Mouse (Mus musculus) MEL (cell line): ENCODE measurements around the gene Btn2a2. TPM values are rescaled to one million over a fixed set of nuclear protein-coding genes. Genes with fewer than 3 reads are reported as not detected.
A peak's percentile ranks its signal among the peaks of the same experiment; 100 is the strongest.

Experiments
- DNase-seq: peaks from one replicate; pipeline ENCODE4 v3.0.0; 2011; ENCODE audit warnings: low read depth, low spot score
- H3K27ac ChIP-seq: 2 replicates; pipeline ENCODE4 v1.5.1; 2012; ENCODE audit warnings: low read depth, mild to moderate bottlenecking, control low read depth, low read length, moderate library complexity; ENCODE audit not compliant: control insufficient read depth
- H3K27me3 ChIP-seq, 2 experiments: fragments of 150-350 bp in 1 of 2; sonication (generic) in 1 of 2; 2 replicates each; pipeline ENCODE4 v1.6.1; 2012; ENCODE audit warnings: low read length in 2 of 2, mild to moderate bottlenecking in 2 of 2, improper control_type of control experiment in 1 of 2, moderate library complexity in 1 of 2; ENCODE audit not compliant: insufficient read depth in 2 of 2, control insufficient read depth in 1 of 2
- H3K36me3 ChIP-seq, 2 experiments: 2 replicates each; pipeline ENCODE4 v1.6.1; 2012 to 2014; ENCODE audit warnings: low read length in 2 of 2, improper control_type of control experiment in 1 of 2, inconsistent platforms in 1 of 2, mild to moderate bottlenecking in 1 of 2; ENCODE audit not compliant: insufficient read depth in 2 of 2, control insufficient read depth in 1 of 2
- H3K4me1 ChIP-seq, 2 experiments: fragments of 150-350 bp in 1 of 2; sonication (generic) in 1 of 2; 2 replicates each; pipeline ENCODE4 v1.6.1; 2012; ENCODE audit warnings: low read length in 2 of 2, improper control_type of control experiment in 1 of 2, mild to moderate bottlenecking in 1 of 2; ENCODE audit not compliant: insufficient read depth in 2 of 2, control insufficient read depth in 1 of 2
- H3K4me3 ChIP-seq, 2 experiments: fragments of 150-350 bp in 1 of 2; sonication (generic) in 1 of 2; 2 replicates each; pipeline ENCODE4 v1.5.1; 2012; ENCODE audit warnings: low read depth in 2 of 2, low read length in 2 of 2, mild to moderate bottlenecking in 2 of 2, moderate library complexity in 2 of 2, control low read depth in 1 of 2, improper control_type of control experiment in 1 of 2; ENCODE audit not compliant: control insufficient read depth in 1 of 2, insufficient read depth in 1 of 2
- H3K79me2 ChIP-seq: 2 replicates; pipeline ENCODE4 v1.6.1; 2012; ENCODE audit warnings: mild to moderate bottlenecking, low read length, moderate library complexity; ENCODE audit not compliant: control insufficient read depth, poor library complexity, insufficient read depth
- H3K9ac ChIP-seq: 2 replicates; pipeline ENCODE4 v1.6.1; 2012; ENCODE audit warnings: low read depth, mild to moderate bottlenecking, control low read depth, low read length, moderate library complexity; ENCODE audit not compliant: control insufficient read depth, poor library complexity, severe bottlenecking
- H3K9me3 ChIP-seq: fragments of 150-350 bp; sonication (generic); replicated peaks from 2 replicates; pipeline ENCODE4 v1.6.1; 2012; ENCODE audit warnings: mild to moderate bottlenecking, low read length, improper control_type of control experiment, moderate library complexity; ENCODE audit not compliant: insufficient read depth
- BHLHE40 ChIP-seq: IDR thresholded peaks from 2 replicates; pipeline ENCODE4 v1.6.1; 2012; ENCODE audit warnings: low read depth, mild to moderate bottlenecking, inconsistent platforms, low read length, improper control_type of control experiment, borderline replicate concordance
- CTCF ChIP-seq, 3 experiments: IDR thresholded peaks in 2 of 3; conservative IDR thresholded peaks in 1 of 3; 2 replicates each; pipeline ENCODE4 v1.5.1; 2011 to 2012; ENCODE audit warnings: low read length in 3 of 3, low read depth in 2 of 3, mild to moderate bottlenecking in 2 of 3, improper control_type of control experiment in 1 of 3, inconsistent platforms in 1 of 3, mixed read lengths in 1 of 3, moderate library complexity in 1 of 3; ENCODE audit not compliant: control insufficient read depth in 1 of 3, insufficient read depth in 1 of 3, poor library complexity in 1 of 3, severe bottlenecking in 1 of 3
- ELF1 ChIP-seq: IDR thresholded peaks from 2 replicates; pipeline ENCODE4 v1.6.1; 2014; ENCODE audit warnings: low read depth, mild to moderate bottlenecking, inconsistent platforms, low read length, improper control_type of control experiment, moderate library complexity
- GABPA ChIP-seq: IDR thresholded peaks from 2 replicates; pipeline ENCODE4 v1.6.1; 2012; ENCODE audit warnings: low read depth, mild to moderate bottlenecking, inconsistent platforms, low read length, improper control_type of control experiment, moderate library complexity
- MAFK ChIP-seq: IDR thresholded peaks from 2 replicates; pipeline ENCODE4 v1.6.1; 2011; ENCODE audit warnings: low read depth, mild to moderate bottlenecking, low read length, improper control_type of control experiment, borderline replicate concordance
- MEF2A ChIP-seq: IDR thresholded peaks from 2 replicates; pipeline ENCODE4 v1.6.1; 2014; ENCODE audit warnings: low read depth, mild to moderate bottlenecking, inconsistent platforms, low read length, improper control_type of control experiment; ENCODE audit not compliant: poor library complexity, insufficient replicate concordance, severe bottlenecking; ENCODE audit errors: extremely low read depth
- MXI1 ChIP-seq: IDR thresholded peaks from 2 replicates; pipeline ENCODE4 v1.6.1; 2011; ENCODE audit warnings: mild to moderate bottlenecking, low read depth, low read length, improper control_type of control experiment
- MYB ChIP-seq: IDR thresholded peaks from 2 replicates; pipeline ENCODE4 v1.6.1; 2011; ENCODE audit warnings: mild to moderate bottlenecking, low read depth, low read length, improper control_type of control experiment
- MYC ChIP-seq: IDR thresholded peaks from 2 replicates; pipeline ENCODE4 v1.6.1; 2011; ENCODE audit warnings: low read depth, mild to moderate bottlenecking, low read length, improper control_type of control experiment, moderate library complexity
- NELFE ChIP-seq: IDR thresholded peaks from 2 replicates; pipeline ENCODE4 v1.6.1; 2011; ENCODE audit warnings: low read depth, low read length, improper control_type of control experiment
- NRF1 ChIP-seq: IDR thresholded peaks from 2 replicates; pipeline ENCODE4 v1.6.1; 2014; ENCODE audit warnings: low read depth, mild to moderate bottlenecking, inconsistent platforms, low read length, improper control_type of control experiment, moderate library complexity; ENCODE audit not compliant: poor library complexity, insufficient read depth, severe bottlenecking
- POLR2AphosphoS5 ChIP-seq: IDR thresholded peaks from 2 replicates; pipeline ENCODE4 v1.6.1; 2012; ENCODE audit warnings: low read depth, borderline replicate concordance, mild to moderate bottlenecking, inconsistent platforms, low read length, moderate library complexity, mixed read lengths
- RAD21 ChIP-seq: IDR thresholded peaks from 2 replicates; pipeline ENCODE4 v1.6.1; 2011; ENCODE audit warnings: mild to moderate bottlenecking, low read depth, low read length, improper control_type of control experiment
- SIN3A ChIP-seq: IDR thresholded peaks from 2 replicates; pipeline ENCODE4 v1.6.1; 2012; ENCODE audit warnings: low read length, improper control_type of control experiment, inconsistent platforms
- SMC3 ChIP-seq: IDR thresholded peaks from 2 replicates; pipeline ENCODE4 v1.6.1; 2011; ENCODE audit warnings: low read depth, low read length, improper control_type of control experiment
- TBP ChIP-seq: IDR thresholded peaks from 2 replicates; pipeline ENCODE4 v1.8.0; 2011; ENCODE audit warnings: low read depth, low read length, improper control_type of control experiment
- TCF12 ChIP-seq: IDR thresholded peaks from 2 replicates; pipeline ENCODE4 v1.6.1; 2014; ENCODE audit warnings: low read depth, mild to moderate bottlenecking, inconsistent platforms, low read length, improper control_type of control experiment, moderate library complexity
- USF1 ChIP-seq: IDR thresholded peaks from 2 replicates; pipeline ENCODE4 v1.6.1; 2014; ENCODE audit warnings: low read depth, mild to moderate bottlenecking, inconsistent platforms, low read length, improper control_type of control experiment, moderate library complexity
- USF2 ChIP-seq, 2 experiments: IDR thresholded peaks; 2 replicates each; pipeline ENCODE4 v1.6.1; 2011 to 2012; ENCODE audit warnings: improper control_type of control experiment in 2 of 2, low read length in 2 of 2, borderline replicate concordance in 1 of 2, inconsistent platforms in 1 of 2, low read depth in 1 of 2, mild to moderate bottlenecking in 1 of 2; ENCODE audit not compliant: insufficient read depth in 1 of 2
- ZC3H11A ChIP-seq: IDR thresholded peaks from 2 replicates; pipeline ENCODE4 v1.6.1; 2012; ENCODE audit warnings: low read depth, mild to moderate bottlenecking, inconsistent platforms, low read length, improper control_type of control experiment
- ZMIZ1 ChIP-seq: IDR thresholded peaks from 2 replicates; pipeline ENCODE4 v1.6.1; 2012; ENCODE audit warnings: low read depth, mild to moderate bottlenecking, inconsistent platforms, low read length, improper control_type of control experiment, moderate library complexity
- polyA plus RNA-seq, 2 experiments: library from polyadenylated mRNA; stranded (reverse) in 1 of 2; unstranded in 1 of 2; fragments of >175 nt in 1 of 2; fragments of >200 nt in 1 of 2; gene quantifications; 2 replicates each; pipeline versions ENCODE4 v1.2.1 to v1.2.4; 2012; ENCODE audit warnings: low replicate concordance in 2 of 2, low read depth in 1 of 2; ENCODE audit not compliant: insufficient read length in 2 of 2, insufficient read depth in 1 of 2, missing spikeins in 1 of 2
- total RNA-seq: library from RNA; depleted of rRNA; stranded (reverse); fragments of 300-350 nt; gene quantifications from 2 replicates; pipeline ENCODE4 v1.2.3, GENCODE M21; 2012

Gene Btn2a2
- total and polyA plus RNA-seq, 3 experiments: not detected

DNA sequence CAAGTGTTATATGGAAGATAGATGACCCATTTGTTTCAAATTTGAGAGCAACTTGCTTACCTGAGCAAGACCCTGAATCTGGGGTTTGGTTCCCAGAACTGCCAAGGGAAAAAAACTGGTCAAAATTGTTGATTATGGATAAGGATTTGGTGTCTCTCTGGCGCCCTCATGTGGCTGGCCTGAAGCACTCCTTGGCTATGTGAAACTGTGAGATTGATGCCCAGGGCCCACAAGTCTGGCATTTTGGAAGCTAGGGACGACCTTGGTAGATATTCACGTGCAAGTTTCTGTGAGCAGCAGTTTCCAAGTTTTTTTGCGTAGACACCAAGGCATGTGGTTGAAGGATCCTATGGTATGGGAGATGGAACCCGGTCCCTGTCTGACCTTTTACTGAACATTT lies 36.0 kb upstream of the Btn2a2 start (continued):
- TF ChIP-seq NELFE (no peak), MAFK (no peak), SIN3A (no peak), ELF1 (no peak), USF2 (IDR thresholded peaks at IDR 0.05; ENCODE audit: borderline replicate concordance in 1 of 2, insufficient read depth in 1 of 2, low read depth in 1 of 2, low read length in 2 of 2) (no peak), GABPA (no peak), USF1 (no peak), SMC3 (no peak), MYC (no peak)

GRCm38 (mm10) chr13:23523976-23524375 lies 35.3 kb upstream of the Btn2a2 start:
- no peak for TF ChIP-seq MAFK
- no peak for TF ChIP-seq NRF1
- TF ChIP-seq TCF12: no peak
- no peak for TF ChIP-seq MEF2A
- no peak for TF ChIP-seq MYB
- no peak for TF ChIP-seq ELF1
- TF ChIP-seq BHLHE40: no peak
- no peak for TF ChIP-seq MXI1
- TF ChIP-seq POLR2AphosphoS5: no peak
- no peak for TF ChIP-seq RAD21
- no peak for TF ChIP-seq TBP
- no peak for TF ChIP-seq ZC3H11A
- no peak for TF ChIP-seq ZMIZ1
- no peak for TF ChIP-seq CTCF (IDR thresholded peaks at IDR 0.05 in 2 of 3, conservative IDR thresholded peaks at IDR 0.05 in 1 of 3; ENCODE audit: control insufficient read depth in 1 of 3, insufficient read depth in 1 of 3, low read depth in 2 of 3, low read length in 3 of 3, poor library complexity in 1 of 3, severe bottlenecking in 1 of 3)
- peak; percentile 57 for DNase-seq
- H3K36me3 ChIP-seq: peaks cover 0 to 28% of the 10 kb centered on the region in 2 experiments; a peak in 2 of 4 replicates
- H3K4me1 ChIP-seq: peaks cover 6 to 13% of the 10 kb centered on the region in 2 experiments
- H3K79me2 ChIP-seq: no peaks in the 10 kb centered on the region
- no peak overlapping the region for H3K9ac ChIP-seq
- no peaks in the 10 kb centered on the region for H3K27me3 ChIP-seq
- H3K9me3 ChIP-seq: no peaks in the 10 kb centered on the region
- no peak overlapping the region for H3K27ac ChIP-seq
- peak overlapping the region in 1 of 2 experiments; percentile 33; a peak in 3 of 4 replicates for H3K4me3 ChIP-seq
